ENCODE assay signal across 19 mouse cellular contexts in genomic region chr11:118366559-118366958, GRCm38 (mm10). TPM values are rescaled to one million over a fixed set of nuclear protein-coding genes. Genes with fewer than 3 reads are reported as not detected.
DNase-seq lines count a peak whose midpoint lies in the region; ATAC-seq lines count a peak whose summit lies in the region.
"Had no signal": no experiment of that assay in that cellular context is flagged by ENCODE, and none has a peak within 500 bp of the region (broad histone marks: within the 10 kb centered on the region; RNA-seq: fewer than 3 reads in every experiment).

No protein-coding gene starts in this region.

- no peaks in the 10 kb centered on the region for H3K27me3 ChIP-seq in limb, embryonic 11.5 days (ENCODE audit: control insufficient read depth, insufficient read depth, low read length)
- H3K27me3 ChIP-seq: forebrain, embryonic 15.5 days; midbrain, embryonic 15.5 days had no signal

- peaks cover 32% of the 10 kb centered on the region for H3K4me1 ChIP-seq in limb, embryonic 11.5 days (ENCODE audit: control insufficient read depth, insufficient read depth, low read length)

- no peaks in the 10 kb centered on the region for H3K9me3 ChIP-seq in limb, embryonic 11.5 days (ENCODE audit: control insufficient read depth, low read length)
- H3K9me3 ChIP-seq: forebrain, embryonic 15.5 days; heart, embryonic 13.5 days; midbrain, embryonic 15.5 days had no signal

- 61% methylated on average over 8 of the region's 8 CpGs for WGBS in limb, embryonic 11.5 days

- no peak overlapping the region for H3K4me2 ChIP-seq in limb, embryonic 11.5 days (ENCODE audit: low read depth, severe bottlenecking)
- H3K4me2 ChIP-seq: forebrain, embryonic 15.5 days; heart, embryonic 13.5 days; midbrain, embryonic 15.5 days had no signal

- no peak overlapping the region for H3K27ac ChIP-seq in limb, embryonic 11.5 days (replicated peaks; ENCODE audit: low read depth, low read length)
- H3K27ac ChIP-seq: forebrain, embryonic 15.5 days; hindbrain, postnatal 0 days; kidney, postnatal 0 days; midbrain, embryonic 15.5 days had no signal

- DNase-seq in gastrocnemius, postnatal 25 days = peak; percentile 1
- DNase-seq in gastrocnemius, postnatal 4 days (ENCODE audit: low spot score in 2 of 2) = no peak
- DNase-seq in urinary bladder, postnatal 25 days (ENCODE audit: low spot score) = peak; percentile 1
- DNase-seq in urinary bladder, adult 2 months (ENCODE audit: low spot score) = no peak
- no peak for DNase-seq in limb, embryonic 11.5 days (ENCODE audit: low spot score)
- DNase-seq in adrenal gland, postnatal 14 days = no peak
- DNase-seq: adrenal gland, adult 2 months; cerebellum, adult 8-10 months; kidney, adult 18-20 months; liver, postnatal 0 days had no signal

- H3K9ac ChIP-seq in limb, embryonic 11.5 days (ENCODE audit: low read length) = peak overlapping the region; percentile 27
- H3K9ac ChIP-seq: forebrain, embryonic 15.5 days; heart, embryonic 13.5 days; liver, postnatal 0 days; midbrain, embryonic 15.5 days had no signal

- no peaks in the 10 kb centered on the region for H3K36me3 ChIP-seq in limb, embryonic 11.5 days (ENCODE audit: control insufficient read depth, insufficient read depth, low read length)
- H3K36me3 ChIP-seq: forebrain, embryonic 15.5 days; heart, embryonic 13.5 days; midbrain, embryonic 15.5 days had no signal

- no peak for ATAC-seq in limb, embryonic 11.5 days (ENCODE audit: insufficient number of reproducible peaks, low FRiP score, low TSS enrichment, low read depth)
- ATAC-seq in granulocyte monocyte progenitor cell, adult 5-6 weeks (replicated peaks; ENCODE audit: poor library complexity, severe bottlenecking) = no peak
- ATAC-seq: forebrain, embryonic 15.5 days; hindbrain, postnatal 0 days; liver, postnatal 0 days; midbrain, embryonic 15.5 days had no signal

- no peak overlapping the region for H3K4me3 ChIP-seq in limb, embryonic 11.5 days (ENCODE audit: low read depth, low read length)
- H3K4me3 ChIP-seq: erythroblast, embryonic 14.5 days; forebrain, embryonic 15.5 days; heart, embryonic 13.5 days; megakaryocyte, embryonic 14.5 days; midbrain, embryonic 15.5 days had no signal

RNA-seq across cellular contexts. Expression of gene Timp2, which starts 11.0 kb away (rescaled TPM):
- 10 to 100 TPM; 77.3 to 96.4 TPM for total RNA-seq in gastrocnemius, postnatal 25 days (2021)
- 100 to 1,000 TPM; 211 to 244 TPM for total RNA-seq in gastrocnemius, postnatal 4 days (2021)
- polyA plus RNA-seq in urinary bladder, adult 2 months (2012; rRNA removed) = 600 and 646 TPM in 2 replicates
- 64.4 and 68.4 TPM in 2 replicates for polyA plus RNA-seq in limb, embryonic 11.5 days (2014; fragmentation: Nextera tagmentation; extraction: Ambion mirVana)
- 1.8 and 3.5 TPM in 2 replicates for total RNA-seq in granulocyte monocyte progenitor cell, adult 5-6 weeks (2014; fragmentation: Nextera tagmentation)
- total RNA-seq in granulocyte monocyte progenitor cell, adult 5-6 weeks (2017) = 2.5 and 12.7 TPM in 2 replicates
- 78.9 and 94.3 TPM in 2 replicates for total RNA-seq in adrenal gland, postnatal 14 days (2021)

RNA-seq across cellular contexts. Expression of gene Cep295nl, which starts 24.3 kb away (rescaled TPM):
- total RNA-seq in gastrocnemius, postnatal 25 days (2021) = 1 to 10 TPM in 1 of 2 experiments, under 1 TPM in 1; 0.99 to 1.0 TPM
- total RNA-seq in gastrocnemius, postnatal 4 days (2021) = 1 to 10 TPM; 3.2 to 4.3 TPM
- polyA plus RNA-seq in urinary bladder, adult 2 months (2012; rRNA removed) = 1.3 and 2.3 TPM in 2 replicates
- polyA plus RNA-seq in limb, embryonic 11.5 days (2014; fragmentation: Nextera tagmentation; extraction: Ambion mirVana) = 0.21 and 0.53 TPM in 2 replicates
- not detected in 2 replicates for total RNA-seq in granulocyte monocyte progenitor cell, adult 5-6 weeks (2014; fragmentation: Nextera tagmentation)
- total RNA-seq in granulocyte monocyte progenitor cell, adult 5-6 weeks (2017) = not detected in 2 replicates
- total RNA-seq in adrenal gland, postnatal 14 days (2021) = 0.67 and 1.7 TPM in 2 replicates
- total RNA-seq: liver, adult 2 months had no signal
- polyA plus RNA-seq: adrenal gland, adult 2 months; erythroblast, embryonic 14.5 days; forebrain, embryonic 15.5 days; liver, adult 2 months had no signal

RNA-seq across cellular contexts. Expression of gene Lgals3bp, which starts 35.3 kb away (rescaled TPM):
- 10 to 100 TPM; 11.0 to 14.7 TPM for total RNA-seq in gastrocnemius, postnatal 25 days (2021)
- total RNA-seq in gastrocnemius, postnatal 4 days (2021) = 10 to 100 TPM; 16.3 to 19.6 TPM
- 154 and 187 TPM in 2 replicates for polyA plus RNA-seq in urinary bladder, adult 2 months (2012; rRNA removed)
- polyA plus RNA-seq in limb, embryonic 11.5 days (2014; fragmentation: Nextera tagmentation; extraction: Ambion mirVana) = 3.6 and 4.1 TPM in 2 replicates
- total RNA-seq in granulocyte monocyte progenitor cell, adult 5-6 weeks (2014; fragmentation: Nextera tagmentation) = 85.3 and 107 TPM in 2 replicates
- 36.0 and 44.8 TPM in 2 replicates for total RNA-seq in granulocyte monocyte progenitor cell, adult 5-6 weeks (2017)
- total RNA-seq in adrenal gland, postnatal 14 days (2021) = 51.1 and 59.7 TPM in 2 replicates

RNA-seq across cellular contexts. Expression of gene Cant1, which starts 52.3 kb away (rescaled TPM):
- total RNA-seq in gastrocnemius, postnatal 25 days (2021) = 1 to 10 TPM; 9.3 to 9.9 TPM
- 10 to 100 TPM; 20.1 to 20.7 TPM for total RNA-seq in gastrocnemius, postnatal 4 days (2021)
- 38.2 and 41.2 TPM in 2 replicates for polyA plus RNA-seq in urinary bladder, adult 2 months (2012; rRNA removed)
- polyA plus RNA-seq in limb, embryonic 11.5 days (2014; fragmentation: Nextera tagmentation; extraction: Ambion mirVana) = 23.9 and 27.1 TPM in 2 replicates
- 29.7 and 34.6 TPM in 2 replicates for total RNA-seq in granulocyte monocyte progenitor cell, adult 5-6 weeks (2014; fragmentation: Nextera tagmentation)
- 18.6 and 21.0 TPM in 2 replicates for total RNA-seq in granulocyte monocyte progenitor cell, adult 5-6 weeks (2017)
- 25.3 and 28.4 TPM in 2 replicates for total RNA-seq in adrenal gland, postnatal 14 days (2021)

Comparison
In these comparisons a context has a peak if more than half of its experiments do, and no peak if none do; other contexts are left out.
1. DNase-seq: peak in gastrocnemius, postnatal 25 days (single experiment) and urinary bladder, postnatal 25 days (single experiment); none in gastrocnemius, postnatal 4 days (0 of 2), urinary bladder, adult 2 months (single experiment), limb, embryonic 11.5 days (single experiment) and adrenal gland, postnatal 14 days (single experiment).